Mouse (Mus musculus) liver, adult 2 months (tissue): Measurements from ENCODE around the gene Glp1r.

Experiments used
- CTCF ChIP-seq: fragments of 200-500 bp; IDR thresholded peaks from 2 replicates; pipeline ENCODE4 v1.5.1; 2011; ENCODE audit warnings: low read depth, low read length, control low read depth
- POLR2A ChIP-seq: fragments of 200-500 bp; IDR thresholded peaks from 2 replicates; pipeline ENCODE4 v1.6.1; 2011; ENCODE audit warnings: low read length, control low read depth; ENCODE audit not compliant: insufficient read depth; ENCODE audit errors: extremely low read depth

- TF ChIP-seq CTCF = no peak
- TF ChIP-seq POLR2A = no peak
Measured at GRCm38 (mm10) chr17:30859989-30860585, 41.5 kb upstream of the Glp1r start.
